Mouse (Mus musculus): Measurements from ENCODE around the gene Arrdc2. TPM values are rescaled to one million over a fixed set of nuclear protein-coding genes. Genes with fewer than 3 reads are reported as not detected.
"Not testable (repeated sequence)": the region's sequence is repeated elsewhere in the genome, so short reads cannot be mapped to it uniquely, and the experiment has no call there.

The Arrdc2 gene
- polyA plus RNA-seq, 2 experiments = 8.6 to 21.5 TPM

- no peak overlapping the region for H3K27ac ChIP-seq (replicated peaks; ENCODE audit: low read depth, low read length)
- 85% methylated on average over 8 of the region's 8 CpGs for WGBS
- H3K4me3 ChIP-seq (replicated peaks; ENCODE audit: low read length) = no peak overlapping the region
- no peak overlapping the region for H3K9ac ChIP-seq (ENCODE audit: low read depth, low read length, severe bottlenecking)
- DNase-seq (ENCODE audit: low spot score) (no peak), ATAC-seq (ENCODE audit: low FRiP score, low read depth) (no peak)
- no peak overlapping the region for H3K4me2 ChIP-seq (replicated peaks; ENCODE audit: low read depth, low read length, severe bottlenecking)
- no peaks in the 10 kb centered on the region for H3K9me3 ChIP-seq (ENCODE audit: control insufficient read depth, low read length)
- no peak for TF ChIP-seq POLR2A (IDR thresholded peaks at IDR 0.05; ENCODE audit: borderline replicate concordance, extremely low read depth, insufficient read depth, insufficient read length)
- peaks cover 14% of the 10 kb centered on the region; the same call in 1 of the 2 replicates for H3K36me3 ChIP-seq (ENCODE audit: control insufficient read depth, insufficient read depth, low read length)
- no peaks in the 10 kb centered on the region for H3K4me1 ChIP-seq (ENCODE audit: control insufficient read depth, insufficient read depth, low read length)
- no peaks in the 10 kb centered on the region for H3K27me3 ChIP-seq (ENCODE audit: control insufficient read depth, insufficient read depth, low read length)
Observed at GRCm38 (mm10) chr8:70831517-70831916, 8.0 kb downstream of the Arrdc2 start.

GRCm38 (mm10) chr8:70827796-70828195 lies 11.7 kb downstream of the Arrdc2 start:
- Histone ChIP-seq H3K9ac (ENCODE audit: low read depth, low read length, severe bottlenecking) (no peak overlapping the region), H3K4me1 (ENCODE audit: control insufficient read depth, insufficient read depth, low read length) (no peaks in the 10 kb centered on the region), H3K27me3 (ENCODE audit: control insufficient read depth, insufficient read depth, low read length) (no peaks in the 10 kb centered on the region), H3K27ac (replicated peaks; ENCODE audit: low read depth, low read length) (no peak overlapping the region), H3K9me3 (ENCODE audit: control insufficient read depth, low read length) (no peaks in the 10 kb centered on the region), H3K4me3 (replicated peaks; ENCODE audit: low read length) (no peak overlapping the region), H3K4me2 (replicated peaks; ENCODE audit: low read depth, low read length, severe bottlenecking) (no peak overlapping the region), H3K36me3 (ENCODE audit: control insufficient read depth, insufficient read depth, low read length) (no peaks in the 10 kb centered on the region)
- DNase-seq (ENCODE audit: low spot score) (no peak), ATAC-seq (ENCODE audit: low FRiP score, low read depth) (no peak)
- TF ChIP-seq POLR2A (IDR thresholded peaks at IDR 0.05; ENCODE audit: borderline replicate concordance, extremely low read depth, insufficient read depth, insufficient read length) = no peak
- WGBS = 78% methylated on average over 1 of the region's 1 CpGs

GRCm38 (mm10) chr8:70827010-70827409 lies 12.5 kb downstream of the Arrdc2 start:
- ATAC-seq (ENCODE audit: low FRiP score, low read depth) (no peak), DNase-seq (ENCODE audit: low spot score) (no peak)
- Histone ChIP-seq H3K36me3 (ENCODE audit: control insufficient read depth, insufficient read depth, low read length) (no peaks in the 10 kb centered on the region), H3K4me2 (replicated peaks; ENCODE audit: low read depth, low read length, severe bottlenecking) (no peak overlapping the region), H3K27me3 (ENCODE audit: control insufficient read depth, insufficient read depth, low read length) (no peaks in the 10 kb centered on the region), H3K9ac (ENCODE audit: low read depth, low read length, severe bottlenecking) (no peak overlapping the region), H3K9me3 (ENCODE audit: control insufficient read depth, low read length) (no peaks in the 10 kb centered on the region), H3K27ac (replicated peaks; ENCODE audit: low read depth, low read length) (no peak overlapping the region), H3K4me3 (replicated peaks; ENCODE audit: low read length) (no peak overlapping the region), H3K4me1 (ENCODE audit: control insufficient read depth, insufficient read depth, low read length) (no peaks in the 10 kb centered on the region)
- no peak for TF ChIP-seq POLR2A (IDR thresholded peaks at IDR 0.05; ENCODE audit: borderline replicate concordance, extremely low read depth, insufficient read depth, insufficient read length)
- WGBS = 98% methylated on average over 2 of the region's 2 CpGs

GRCm38 (mm10) chr8:70825816-70826215 lies 13.7 kb downstream of the Arrdc2 start:
- Histone ChIP-seq H3K27me3 (ENCODE audit: control insufficient read depth, insufficient read depth, low read length) (no peaks in the 10 kb centered on the region), H3K4me3 (replicated peaks; ENCODE audit: low read length) (no peak overlapping the region), H3K9me3 (ENCODE audit: control insufficient read depth, low read length) (no peaks in the 10 kb centered on the region), H3K4me2 (replicated peaks; ENCODE audit: low read depth, low read length, severe bottlenecking) (no peak overlapping the region), H3K9ac (ENCODE audit: low read depth, low read length, severe bottlenecking) (no peak overlapping the region), H3K27ac (replicated peaks; ENCODE audit: low read depth, low read length) (no peak overlapping the region), H3K4me1 (ENCODE audit: control insufficient read depth, insufficient read depth, low read length) (no peaks in the 10 kb centered on the region), H3K36me3 (ENCODE audit: control insufficient read depth, insufficient read depth, low read length) (no peaks in the 10 kb centered on the region)
- ATAC-seq (ENCODE audit: low FRiP score, low read depth) (no peak), DNase-seq (ENCODE audit: low spot score) (no peak)
- WGBS = 78% methylated on average over 8 of the region's 8 CpGs
- TF ChIP-seq POLR2A (IDR thresholded peaks at IDR 0.05; ENCODE audit: borderline replicate concordance, extremely low read depth, insufficient read depth, insufficient read length) = no peak

GRCm38 (mm10) chr8:70823802-70824201 lies 15.7 kb downstream of the Arrdc2 start:
- no peaks in the 10 kb centered on the region for H3K36me3 ChIP-seq (ENCODE audit: control insufficient read depth, insufficient read depth, low read length)
- no peak overlapping the region for H3K9ac ChIP-seq (ENCODE audit: low read depth, low read length, severe bottlenecking)
- H3K27me3 ChIP-seq (ENCODE audit: control insufficient read depth, insufficient read depth, low read length) = no peaks in the 10 kb centered on the region
- no peak for DNase-seq (ENCODE audit: low spot score)
- no peaks in the 10 kb centered on the region for H3K9me3 ChIP-seq (ENCODE audit: control insufficient read depth, low read length)
- no peak for TF ChIP-seq POLR2A (IDR thresholded peaks at IDR 0.05; ENCODE audit: borderline replicate concordance, extremely low read depth, insufficient read depth, insufficient read length)
- ATAC-seq (ENCODE audit: low FRiP score, low read depth) = no peak
- H3K4me1 ChIP-seq (ENCODE audit: control insufficient read depth, insufficient read depth, low read length) = no peaks in the 10 kb centered on the region
- no peak overlapping the region for H3K27ac ChIP-seq (replicated peaks; ENCODE audit: low read depth, low read length)
- WGBS = 86% methylated on average over 7 of the region's 7 CpGs
- no peak overlapping the region for H3K4me2 ChIP-seq (replicated peaks; ENCODE audit: low read depth, low read length, severe bottlenecking)
- no peak overlapping the region for H3K4me3 ChIP-seq (replicated peaks; ENCODE audit: low read length)

- not testable (repeated sequence) for DNase-seq (ENCODE audit: low spot score); ATAC-seq (ENCODE audit: low FRiP score, low read depth); H3K27me3 ChIP-seq (ENCODE audit: control insufficient read depth, insufficient read depth, low read length)
Observed at GRCm38 (mm10) chr8:70822594-70822993, 16.9 kb downstream of the Arrdc2 start.

More at GRCm38 (mm10) chr8:70822594-70822993, 16.9 kb downstream of the Arrdc2 start:
- H3K9me3 ChIP-seq (ENCODE audit: control insufficient read depth, low read length); H3K36me3 ChIP-seq (ENCODE audit: control insufficient read depth, insufficient read depth, low read length); H3K4me1 ChIP-seq (ENCODE audit: control insufficient read depth, insufficient read depth, low read length); H3K4me3 ChIP-seq (replicated peaks; ENCODE audit: low read length); H3K9ac ChIP-seq (ENCODE audit: low read depth, low read length, severe bottlenecking); H3K27ac ChIP-seq (replicated peaks; ENCODE audit: low read depth, low read length); H3K4me2 ChIP-seq (replicated peaks; ENCODE audit: low read depth, low read length, severe bottlenecking): not testable (repeated sequence)
- 88% methylated on average over 3 of the region's 3 CpGs for WGBS

Data from limb, embryonic 14.5 days (tissue).